Mouse (Mus musculus): ENCODE measurements around the gene Pygb.

GRCm38 (mm10) chr2:150741405-150741804 lies 45.1 kb upstream of the Pygb start:
- TF ChIP-seq POLR2A (IDR thresholded peaks at IDR 0.05; ENCODE audit: insufficient read depth, low read depth, low read length) (no peak), EP300 (IDR thresholded peaks at IDR 0.05; ENCODE audit: insufficient read depth, low read depth, low read length) (no peak)

Measured in heart, adult 2 months (tissue).